Mouse (Mus musculus) kidney, adult 2 months (tissue): ENCODE results near the gene Uchl4.

Experiments used
- CTCF ChIP-seq: fragments of 200-500 bp; conservative IDR thresholded peaks from 2 replicates; pipeline ENCODE4 v1.5.1; 2011; ENCODE audit warnings: low read depth, mild to moderate bottlenecking, control low read depth, low read length, moderate library complexity, mixed read lengths; ENCODE audit not compliant: insufficient read depth, insufficient read length
- POLR2A ChIP-seq: fragments of 200-500 bp; IDR thresholded peaks from one replicate; pipeline ENCODE4 v1.6.1; 2011; ENCODE audit warnings: low read depth, low read length, control low read depth

DNA sequence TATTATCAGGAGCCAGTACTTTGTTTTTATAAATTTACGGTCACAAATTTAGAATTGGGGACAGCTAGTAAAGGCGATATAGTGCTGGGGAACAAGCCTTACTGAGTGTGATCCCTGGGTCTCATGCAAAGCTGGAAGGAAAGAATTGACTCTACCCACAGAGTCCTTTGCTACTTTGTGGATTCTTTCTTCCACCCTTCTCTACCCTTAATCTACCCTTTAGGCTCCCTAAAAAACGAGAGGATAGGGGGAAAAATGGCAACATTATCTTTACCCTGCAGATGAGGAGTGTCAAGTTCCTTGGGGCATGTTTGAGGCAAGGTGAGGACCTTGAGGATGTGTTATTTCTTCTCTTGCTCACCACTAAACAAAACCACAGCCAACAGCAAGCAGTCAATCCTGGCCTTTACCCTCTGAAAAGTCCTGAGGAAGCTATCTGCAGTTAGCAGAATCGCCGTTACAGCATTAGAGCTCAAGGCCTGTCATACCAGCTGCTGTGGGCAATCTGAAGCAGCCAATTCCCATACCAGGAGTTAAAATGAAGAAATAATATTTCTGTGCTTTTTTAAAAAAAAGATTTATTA, 47.5 kb downstream of the Uchl4 start:
- TF ChIP-seq POLR2A (no peak), CTCF (no peak)
